Mouse (Mus musculus) erythroblast, embryonic 14.5 days (primary cell): ENCODE results near the gene Dip2b.

Experiments used
- GATA1 ChIP-seq: IDR thresholded peaks from 2 replicates; pipeline ENCODE4 v1.6.1; 2012; ENCODE audit warnings: low read length, inconsistent platforms, mixed read lengths
- TAL1 ChIP-seq: IDR thresholded peaks from 3 replicates; pipeline ENCODE4 v1.6.1; 2012; ENCODE audit warnings: low read length, inconsistent platforms, mixed read lengths

- TF ChIP-seq GATA1 (no peak), TAL1 (no peak)
Observed at GRCm38 (mm10) chr15:100257305-100257704, 218.8 kb downstream of the Dip2b start.
